Mouse (Mus musculus) lung, adult 2 months (tissue): ENCODE results near the gene Pdha2. TPM values are rescaled to one million over a fixed set of nuclear protein-coding genes. Genes with fewer than 3 reads are reported as not detected.

Source experiments
- DNase-seq: peaks from one replicate; pipeline ENCODE4 v3.0.0; 2022
- H3K4me1 ChIP-seq: fragments of 200-500 bp; 2 replicates; pipeline ENCODE4 v1.6.1; 2011; ENCODE audit warnings: low read length; ENCODE audit not compliant: control insufficient read depth, insufficient read depth
- H3K4me3 ChIP-seq: fragments of 200-500 bp; replicated peaks from 2 replicates; pipeline ENCODE3; 2011; ENCODE audit warnings: low read depth, mild to moderate bottlenecking, control low read depth, low read length; ENCODE audit errors: extremely low read depth
- CTCF ChIP-seq: fragments of 200-500 bp; IDR thresholded peaks from 2 replicates; pipeline ENCODE4 v1.5.1; 2011; ENCODE audit warnings: mild to moderate bottlenecking, low read length, control low read depth; ENCODE audit not compliant: insufficient read depth
- POLR2A ChIP-seq: fragments of 200-500 bp; IDR thresholded peaks from 2 replicates; pipeline ENCODE4 v1.6.1; 2011; ENCODE audit warnings: low read depth, mild to moderate bottlenecking, control low read depth, low read length, borderline replicate concordance; ENCODE audit errors: extremely low read depth
- WGBS: fragments of 180-500 bp; shearing (Covaris S2); methylation state at CpG from one replicate; pipeline ENCODE4 v1.1.7; 2018; 5-methylcytosine and 5-hydroxymethylcytosine counted together
- polyA plus RNA-seq: library from polyadenylated mRNA; depleted of rRNA; stranded (reverse); fragments of >200 nt; gene quantifications from 2 replicates; pipeline ENCODE4 v1.2.3, GENCODE M21; 2012; rRNA removed

The Pdha2 gene
- not detected in 2 replicates for polyA plus RNA-seq

GRCm38 (mm10) chr3:141212255-141212654, at the start of gene Pdha2:
TSS of gene Pdha2 (minus strand) at chr3:141212355.
- 80% methylated on average over 5 of the region's 5 CpGs for WGBS
- no peak for DNase-seq
- TF ChIP-seq POLR2A (no peak), CTCF (no peak)
- Histone ChIP-seq H3K4me3 (no peak within 1 kb of the TSS), H3K4me1 (no peaks in the 10 kb centered on the region)

- H3K4me3 ChIP-seq = no peak overlapping the region
- TF ChIP-seq CTCF (no peak), POLR2A (no peak)
- DNase-seq = no peak
- no peaks in the 10 kb centered on the region for H3K4me1 ChIP-seq
- WGBS = 69% methylated on average over 1 of the region's 1 CpGs
These were observed 48.4 kb upstream of the Pdha2 start for GRCm38 (mm10) chr3:141260518-141260917.

GRCm38 (mm10) chr3:141251440-141251839, 39.3 kb upstream of the Pdha2 start:
- TF ChIP-seq POLR2A = no peak
- TF ChIP-seq CTCF = no peak
- no peak overlapping the region for H3K4me3 ChIP-seq
- no peaks in the 10 kb centered on the region for H3K4me1 ChIP-seq
- no peak for DNase-seq
- 88% methylated on average over 1 of the region's 1 CpGs for WGBS

- 70% methylated on average over 5 of the region's 5 CpGs for WGBS
These were observed 32.7 kb upstream of the Pdha2 start for GRCm38 (mm10) chr3:141244725-141245298.

GRCm38 (mm10) chr3:141238071-141238470, 25.9 kb upstream of the Pdha2 start:
- Histone ChIP-seq H3K4me3 (no peak overlapping the region), H3K4me1 (no peaks in the 10 kb centered on the region)
- TF ChIP-seq CTCF (no peak), POLR2A (no peak)
- no peak for DNase-seq
- WGBS = 77% methylated on average over 2 of the region's 2 CpGs

More at GRCm38 (mm10) chr3:141244725-141245298, 32.7 kb upstream of the Pdha2 start:
- H3K4me3 ChIP-seq = no peak overlapping the region
- no peak for DNase-seq
- TF ChIP-seq POLR2A (no peak), CTCF (no peak)
- H3K4me1 ChIP-seq = no peaks in the 10 kb centered on the region

GRCm38 (mm10) chr3:141229148-141229547, 17.0 kb upstream of the Pdha2 start:
- WGBS = 47% methylated on average over 2 of the region's 2 CpGs
- Histone ChIP-seq H3K4me1 (no peaks in the 10 kb centered on the region), H3K4me3 (no peak overlapping the region)
- no peak for TF ChIP-seq POLR2A
- no peak for TF ChIP-seq CTCF
- no peak for DNase-seq

- TF ChIP-seq CTCF = no peak
- no peak for TF ChIP-seq POLR2A
- H3K4me3 ChIP-seq = no peak overlapping the region
- DNase-seq = no peak
- whole genome bisulfite sequencing = 36% methylated on average over 1 of the region's 1 CpGs
- no peaks in the 10 kb centered on the region for H3K4me1 ChIP-seq
These were observed 10.2 kb upstream of the Pdha2 start for GRCm38 (mm10) chr3:141222339-141222738.

GRCm38 (mm10) chr3:141218561-141218960, 6.4 kb upstream of the Pdha2 start:
- no peak overlapping the region for H3K4me3 ChIP-seq
- 29% methylated on average over 2 of the region's 2 CpGs for WGBS
- no peaks in the 10 kb centered on the region for H3K4me1 ChIP-seq
- DNase-seq = no peak
- TF ChIP-seq POLR2A (no peak), CTCF (no peak)

GRCm38 (mm10) chr3:141216999-141217398, 4.8 kb upstream of the Pdha2 start:
- TF ChIP-seq POLR2A (no peak), CTCF (no peak)
- Histone ChIP-seq H3K4me3 (no peak overlapping the region), H3K4me1 (no peaks in the 10 kb centered on the region)
- no peak for DNase-seq

GRCm38 (mm10) chr3:141216237-141216636, 4.1 kb upstream of the Pdha2 start:
- Histone ChIP-seq H3K4me1 (no peaks in the 10 kb centered on the region), H3K4me3 (no peak overlapping the region)
- WGBS = 74% methylated on average over 6 of the region's 6 CpGs
- no peak for TF ChIP-seq POLR2A
- TF ChIP-seq CTCF = no peak
- no peak for DNase-seq

- WGBS = 51% methylated on average over 2 of the region's 2 CpGs
- H3K4me3 ChIP-seq = no peak overlapping the region
- H3K4me1 ChIP-seq = no peaks in the 10 kb centered on the region
- TF ChIP-seq POLR2A (no peak), CTCF (no peak)
- no peak for DNase-seq
These were observed 2.6 kb upstream of the Pdha2 start for GRCm38 (mm10) chr3:141214789-141215188.
